Mouse (Mus musculus) MEL (cell line): Measurements from ENCODE around the gene Jarid2. TPM values are rescaled to one million over a fixed set of nuclear protein-coding genes. Genes with fewer than 3 reads are reported as not detected.

ENCODE experiments used
- DNase-seq: peaks from one replicate; pipeline ENCODE4 v3.0.0; 2011; ENCODE audit warnings: low read depth, low spot score
- H3K27ac ChIP-seq: 2 replicates; pipeline ENCODE4 v1.5.1; 2012; ENCODE audit warnings: low read depth, mild to moderate bottlenecking, control low read depth, low read length, moderate library complexity; ENCODE audit not compliant: control insufficient read depth
- H3K27me3 ChIP-seq, 2 experiments: fragments of 150-350 bp in 1 of 2; sonication (generic) in 1 of 2; 2 replicates each; pipeline ENCODE4 v1.6.1; 2012; ENCODE audit warnings: low read length in 2 of 2, mild to moderate bottlenecking in 2 of 2, improper control_type of control experiment in 1 of 2, moderate library complexity in 1 of 2; ENCODE audit not compliant: insufficient read depth in 2 of 2, control insufficient read depth in 1 of 2
- H3K36me3 ChIP-seq, 2 experiments: 2 replicates each; pipeline ENCODE4 v1.6.1; 2012 to 2014; ENCODE audit warnings: low read length in 2 of 2, improper control_type of control experiment in 1 of 2, inconsistent platforms in 1 of 2, mild to moderate bottlenecking in 1 of 2; ENCODE audit not compliant: insufficient read depth in 2 of 2, control insufficient read depth in 1 of 2
- H3K4me1 ChIP-seq, 2 experiments: fragments of 150-350 bp in 1 of 2; sonication (generic) in 1 of 2; 2 replicates each; pipeline ENCODE4 v1.6.1; 2012; ENCODE audit warnings: low read length in 2 of 2, improper control_type of control experiment in 1 of 2, mild to moderate bottlenecking in 1 of 2; ENCODE audit not compliant: insufficient read depth in 2 of 2, control insufficient read depth in 1 of 2
- H3K4me3 ChIP-seq, 2 experiments: fragments of 150-350 bp in 1 of 2; sonication (generic) in 1 of 2; 2 replicates each; pipeline ENCODE4 v1.5.1; 2012; ENCODE audit warnings: low read depth in 2 of 2, low read length in 2 of 2, mild to moderate bottlenecking in 2 of 2, moderate library complexity in 2 of 2, control low read depth in 1 of 2, improper control_type of control experiment in 1 of 2; ENCODE audit not compliant: control insufficient read depth in 1 of 2, insufficient read depth in 1 of 2
- H3K79me2 ChIP-seq: 2 replicates; pipeline ENCODE4 v1.6.1; 2012; ENCODE audit warnings: mild to moderate bottlenecking, low read length, moderate library complexity; ENCODE audit not compliant: control insufficient read depth, poor library complexity, insufficient read depth
- H3K9ac ChIP-seq: 2 replicates; pipeline ENCODE4 v1.6.1; 2012; ENCODE audit warnings: low read depth, mild to moderate bottlenecking, control low read depth, low read length, moderate library complexity; ENCODE audit not compliant: control insufficient read depth, poor library complexity, severe bottlenecking
- H3K9me3 ChIP-seq: fragments of 150-350 bp; sonication (generic); replicated peaks from 2 replicates; pipeline ENCODE4 v1.6.1; 2012; ENCODE audit warnings: mild to moderate bottlenecking, low read length, improper control_type of control experiment, moderate library complexity; ENCODE audit not compliant: insufficient read depth
- CTCF ChIP-seq, 3 experiments: IDR thresholded peaks in 2 of 3; conservative IDR thresholded peaks in 1 of 3; 2 replicates each; pipeline ENCODE4 v1.5.1; 2011 to 2012; ENCODE audit warnings: low read length in 3 of 3, low read depth in 2 of 3, mild to moderate bottlenecking in 2 of 3, improper control_type of control experiment in 1 of 3, inconsistent platforms in 1 of 3, mixed read lengths in 1 of 3, moderate library complexity in 1 of 3; ENCODE audit not compliant: control insufficient read depth in 1 of 3, insufficient read depth in 1 of 3, poor library complexity in 1 of 3, severe bottlenecking in 1 of 3
- E2F4 ChIP-seq: IDR thresholded peaks from 2 replicates; pipeline ENCODE4 v1.6.1; 2011; ENCODE audit warnings: low read depth, low read length, improper control_type of control experiment, borderline replicate concordance
- GABPA ChIP-seq: IDR thresholded peaks from 2 replicates; pipeline ENCODE4 v1.6.1; 2012; ENCODE audit warnings: low read depth, mild to moderate bottlenecking, inconsistent platforms, low read length, improper control_type of control experiment, moderate library complexity
- GATA1 ChIP-seq: IDR thresholded peaks from 2 replicates; pipeline ENCODE4 v1.6.1; 2011; ENCODE audit warnings: low read depth, low read length, improper control_type of control experiment
- JUND ChIP-seq: IDR thresholded peaks from 2 replicates; pipeline ENCODE4 v1.6.1; 2011; ENCODE audit warnings: low read depth, mild to moderate bottlenecking, improper control_type of control experiment, low read length
- KAT2A ChIP-seq: conservative IDR thresholded peaks from 2 replicates; pipeline ENCODE4 v1.6.1; 2012; ENCODE audit warnings: low read depth, low read length, improper control_type of control experiment, inconsistent platforms
- MAZ ChIP-seq: IDR thresholded peaks from 2 replicates; pipeline ENCODE4 v1.6.1; 2012; ENCODE audit warnings: low read depth, mild to moderate bottlenecking, inconsistent platforms, low read length, improper control_type of control experiment
- MEF2A ChIP-seq: IDR thresholded peaks from 2 replicates; pipeline ENCODE4 v1.6.1; 2014; ENCODE audit warnings: low read depth, mild to moderate bottlenecking, inconsistent platforms, low read length, improper control_type of control experiment; ENCODE audit not compliant: poor library complexity, insufficient replicate concordance, severe bottlenecking; ENCODE audit errors: extremely low read depth
- NELFE ChIP-seq: IDR thresholded peaks from 2 replicates; pipeline ENCODE4 v1.6.1; 2011; ENCODE audit warnings: low read depth, low read length, improper control_type of control experiment
- POLR2A ChIP-seq, 2 experiments: IDR thresholded peaks; 2 replicates each; pipeline ENCODE4 v1.6.1; 2011 to 2012; ENCODE audit warnings: low read length in 2 of 2, mild to moderate bottlenecking in 2 of 2, control low read depth in 1 of 2, improper control_type of control experiment in 1 of 2, low read depth in 1 of 2, moderate library complexity in 1 of 2; ENCODE audit not compliant: control insufficient read depth in 1 of 2, insufficient read depth in 1 of 2, poor library complexity in 1 of 2
- POLR2AphosphoS2 ChIP-seq: IDR thresholded peaks from 2 replicates; pipeline ENCODE4 v1.6.1; 2011; ENCODE audit warnings: low read length, improper control_type of control experiment
- RCOR1 ChIP-seq: IDR thresholded peaks from 2 replicates; pipeline ENCODE4 v1.6.1; 2012; ENCODE audit warnings: low read depth, mild to moderate bottlenecking, inconsistent platforms, low read length, improper control_type of control experiment
- SIN3A ChIP-seq: IDR thresholded peaks from 2 replicates; pipeline ENCODE4 v1.6.1; 2012; ENCODE audit warnings: low read length, improper control_type of control experiment, inconsistent platforms
- TCF12 ChIP-seq: IDR thresholded peaks from 2 replicates; pipeline ENCODE4 v1.6.1; 2014; ENCODE audit warnings: low read depth, mild to moderate bottlenecking, inconsistent platforms, low read length, improper control_type of control experiment, moderate library complexity
- USF1 ChIP-seq: IDR thresholded peaks from 2 replicates; pipeline ENCODE4 v1.6.1; 2014; ENCODE audit warnings: low read depth, mild to moderate bottlenecking, inconsistent platforms, low read length, improper control_type of control experiment, moderate library complexity
- USF2 ChIP-seq, 2 experiments: IDR thresholded peaks; 2 replicates each; pipeline ENCODE4 v1.6.1; 2011 to 2012; ENCODE audit warnings: improper control_type of control experiment in 2 of 2, low read length in 2 of 2, borderline replicate concordance in 1 of 2, inconsistent platforms in 1 of 2, low read depth in 1 of 2, mild to moderate bottlenecking in 1 of 2; ENCODE audit not compliant: insufficient read depth in 1 of 2
- ZC3H11A ChIP-seq: IDR thresholded peaks from 2 replicates; pipeline ENCODE4 v1.6.1; 2012; ENCODE audit warnings: low read depth, mild to moderate bottlenecking, inconsistent platforms, low read length, improper control_type of control experiment
- ZMIZ1 ChIP-seq: IDR thresholded peaks from 2 replicates; pipeline ENCODE4 v1.6.1; 2012; ENCODE audit warnings: low read depth, mild to moderate bottlenecking, inconsistent platforms, low read length, improper control_type of control experiment, moderate library complexity
- ZNF384 ChIP-seq: IDR thresholded peaks from 2 replicates; pipeline ENCODE4 v1.6.1; 2012; ENCODE audit warnings: low read depth, mild to moderate bottlenecking, inconsistent platforms, low read length, improper control_type of control experiment
- polyA plus RNA-seq, 2 experiments: library from polyadenylated mRNA; stranded (reverse) in 1 of 2; unstranded in 1 of 2; fragments of >175 nt in 1 of 2; fragments of >200 nt in 1 of 2; gene quantifications; 2 replicates each; pipeline versions ENCODE4 v1.2.1 to v1.2.4; 2012; ENCODE audit warnings: low replicate concordance in 2 of 2, low read depth in 1 of 2; ENCODE audit not compliant: insufficient read length in 2 of 2, insufficient read depth in 1 of 2, missing spikeins in 1 of 2
- total RNA-seq: library from RNA; depleted of rRNA; stranded (reverse); fragments of 300-350 nt; gene quantifications from 2 replicates; pipeline ENCODE4 v1.2.3, GENCODE M21; 2012

Jarid2 gene
- total and polyA plus RNA-seq, 3 experiments = 5.4 to 76.5 (median 21.2) TPM

DNA sequence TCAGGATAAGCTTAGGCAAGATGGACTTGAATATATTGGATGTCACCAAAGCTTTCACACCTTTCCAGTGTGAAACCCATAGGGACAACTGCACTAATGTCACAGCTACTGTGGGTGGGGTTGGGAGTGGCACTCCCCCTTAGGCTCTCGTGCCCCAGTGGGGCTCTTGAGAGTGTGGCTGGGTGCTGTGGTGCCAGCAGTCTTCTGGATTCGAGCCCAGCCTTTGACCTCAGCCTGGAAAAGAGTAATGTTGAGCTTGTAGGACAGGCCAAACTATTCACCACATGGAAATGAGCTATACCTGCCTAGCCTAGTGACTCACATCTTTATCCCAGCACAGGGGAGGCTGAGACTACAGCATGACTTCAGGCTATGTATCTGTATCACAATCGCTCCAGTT is 194.8 kb downstream of the Jarid2 start:
- no peaks in the 10 kb centered on the region for H3K9me3 ChIP-seq
- no peaks in the 10 kb centered on the region for H3K4me1 ChIP-seq
- H3K79me2 ChIP-seq = no peaks in the 10 kb centered on the region
- no peak overlapping the region for H3K27ac ChIP-seq
- TF ChIP-seq USF1 (no peak), KAT2A (no peak), NELFE (no peak), ZMIZ1 (no peak), ZC3H11A (no peak), GATA1 (no peak), CTCF (IDR thresholded peaks at IDR 0.05 in 2 of 3, conservative IDR thresholded peaks at IDR 0.05 in 1 of 3; ENCODE audit: control insufficient read depth in 1 of 3, insufficient read depth in 1 of 3, low read depth in 2 of 3, low read length in 3 of 3, poor library complexity in 1 of 3, severe bottlenecking in 1 of 3) (no peak), MAZ (no peak), SIN3A (no peak), POLR2AphosphoS2 (no peak), GABPA (no peak), MEF2A (no peak), E2F4 (no peak), RCOR1 (no peak), JUND (no peak)
- no peak for DNase-seq
- H3K27me3 ChIP-seq = no peaks in the 10 kb centered on the region
- peaks cover 0 to 4% of the 10 kb centered on the region in 2 experiments; a peak in 2 of 4 replicates for H3K36me3 ChIP-seq
- H3K9ac ChIP-seq = no peak overlapping the region
- no peak overlapping the region for H3K4me3 ChIP-seq

DNA sequence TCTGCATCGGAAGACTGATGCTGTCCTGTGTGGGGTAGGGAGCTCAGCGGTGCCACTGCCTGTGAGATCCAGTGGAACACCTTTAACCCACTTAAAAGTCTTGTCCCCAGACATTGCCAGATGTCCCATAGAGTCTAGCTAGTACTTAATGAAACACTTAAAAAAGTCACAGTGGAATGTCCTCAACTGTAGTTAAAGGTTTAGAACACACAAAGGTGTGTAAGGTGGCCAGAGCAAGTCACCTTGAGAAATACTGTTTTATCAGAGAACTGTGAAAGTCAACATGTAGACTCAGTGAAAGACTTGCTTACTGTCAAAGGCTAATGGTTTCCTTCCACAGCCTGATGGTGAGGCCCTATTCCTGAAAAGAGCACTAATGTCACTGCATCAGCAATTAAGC is 195.9 kb downstream of the Jarid2 start:
- Histone ChIP-seq H3K36me3 (peaks cover 0 to 4% of the 10 kb centered on the region in 2 experiments; a peak in 2 of 4 replicates), H3K27me3 (no peaks in the 10 kb centered on the region), H3K27ac (no peak overlapping the region), H3K9ac (no peak overlapping the region), H3K79me2 (no peaks in the 10 kb centered on the region), H3K9me3 (no peaks in the 10 kb centered on the region), H3K4me1 (no peaks in the 10 kb centered on the region), H3K4me3 (no peak overlapping the region)
- no peak for DNase-seq
- no peak for TF ChIP-seq POLR2A (IDR thresholded peaks at IDR 0.05; ENCODE audit: control insufficient read depth in 1 of 2, insufficient read depth in 1 of 2, low read depth in 1 of 2, low read length in 2 of 2, poor library complexity in 1 of 2)
- TF ChIP-seq KAT2A = no peak
- no peak for TF ChIP-seq USF2 (IDR thresholded peaks at IDR 0.05; ENCODE audit: borderline replicate concordance in 1 of 2, insufficient read depth in 1 of 2, low read depth in 1 of 2, low read length in 2 of 2)
- TF ChIP-seq ZNF384 = no peak
- TF ChIP-seq TCF12 = no peak
- no peak for TF ChIP-seq SIN3A
- no peak for TF ChIP-seq MEF2A
